Mouse (Mus musculus): ENCODE data around the gene Ring1.

Gene Ring1

GRCm38 (mm10) chr17:33991788-33992664 lies 32.5 kb downstream of the Ring1 start:
- peak; percentile 46 to 71 for DNase-seq

GRCm38 (mm10) chr17:33982136-33982535 lies 42.3 kb downstream of the Ring1 start:
- peak; percentile 74 to 82 for DNase-seq

DNA sequence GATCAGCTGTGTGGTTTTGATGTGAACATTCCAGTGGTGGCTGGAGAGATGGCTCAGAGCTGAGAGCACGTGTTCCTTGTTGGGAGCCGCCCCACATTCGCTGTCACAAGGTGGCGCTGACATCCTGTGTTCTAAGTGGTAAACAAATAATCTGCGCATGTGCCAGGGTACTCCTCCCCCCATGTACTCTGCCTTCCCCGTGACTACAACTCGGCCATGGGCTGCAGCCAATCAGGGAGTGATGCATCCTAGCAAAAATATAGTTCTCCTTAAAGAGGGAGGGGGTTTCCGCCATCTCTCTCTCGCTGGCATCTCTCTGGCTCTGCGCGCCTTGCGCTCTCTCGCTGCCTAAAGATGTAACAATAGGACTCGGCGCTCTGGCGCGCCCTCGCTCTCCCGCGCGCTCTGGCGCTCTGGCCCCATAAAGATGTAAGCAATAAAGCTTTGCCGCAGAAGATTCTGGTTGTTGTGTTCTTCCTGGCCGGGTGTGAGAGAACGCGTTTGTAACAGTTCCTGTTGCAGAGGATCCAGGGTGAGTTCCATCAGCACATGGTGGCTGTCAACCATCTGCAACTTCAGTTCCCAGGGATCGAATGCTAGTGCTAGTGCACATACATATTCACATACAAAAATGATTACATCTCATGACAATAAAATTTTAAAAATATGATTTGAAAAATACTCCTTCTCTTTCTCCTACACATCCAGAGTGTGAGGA lies 43.1 kb downstream of the Ring1 start:
- peak; percentile 87 to 88 for DNase-seq

GRCm38 (mm10) chr17:33980181-33981035 lies 44.1 kb downstream of the Ring1 start:
- no peak for DNase-seq

DNA sequence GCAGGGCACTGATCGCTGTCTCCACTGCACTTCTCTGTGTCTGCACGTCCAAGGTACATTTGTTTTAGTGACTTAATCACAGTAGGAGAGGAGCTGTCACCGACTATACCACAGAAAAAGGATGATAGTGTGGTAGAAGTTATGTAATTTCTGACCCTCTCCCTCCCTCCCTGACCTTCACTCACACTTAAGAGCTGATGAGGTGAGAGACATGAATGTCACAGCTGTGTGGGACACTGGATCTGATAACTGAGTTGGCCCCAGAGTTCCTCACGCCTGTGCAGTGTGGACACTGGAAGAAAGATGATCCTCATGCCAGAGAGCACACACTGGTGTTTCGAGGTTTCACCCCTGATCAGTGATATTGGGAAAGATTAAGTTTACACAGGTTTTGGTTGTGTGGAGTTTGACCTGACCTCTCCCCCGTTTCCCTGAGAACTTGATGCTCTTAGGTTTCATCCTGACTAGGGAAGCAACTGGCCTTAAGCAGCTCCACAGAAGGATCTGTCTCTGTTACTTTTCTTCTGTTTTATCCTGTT lies 44.9 kb downstream of the Ring1 start:
- DNase-seq, result no peak

GRCm38 (mm10) chr17:33978631-33979031 lies 45.8 kb downstream of the Ring1 start:
- DNase-seq, result peak; percentile 72 to 81

- DNase-seq, result peak in 1 of 2 experiments; percentile 16
Observed at GRCm38 (mm10) chr17:33977861-33978557, 46.5 kb downstream of the Ring1 start.

DNA sequence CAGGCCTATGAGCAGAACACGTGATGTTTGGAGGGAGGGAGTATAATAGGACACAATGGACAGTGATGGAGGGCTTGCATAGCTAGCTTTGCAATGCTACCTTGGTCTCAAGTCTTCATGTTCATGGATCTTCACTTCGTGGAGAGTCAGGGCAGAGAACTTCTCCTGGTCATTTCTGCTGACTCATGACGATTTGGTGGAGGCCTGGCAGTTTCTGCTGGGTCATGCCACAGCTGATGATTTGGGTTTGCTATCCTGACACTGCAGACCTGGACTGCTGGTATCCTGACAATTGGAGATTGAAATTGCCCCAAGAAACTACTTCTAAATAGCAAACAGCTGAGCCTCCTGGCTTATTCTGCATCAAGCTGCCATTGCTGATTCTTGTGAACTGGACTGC lies 50.9 kb downstream of the Ring1 start:
- DNase-seq, result no peak

- DNase-seq, result no peak
Observed at GRCm38 (mm10) chr17:33972691-33973090, 51.8 kb downstream of the Ring1 start.

All from cerebellum, postnatal 36 days (tissue).